Mouse (Mus musculus) hindbrain, embryonic 12.5 days (tissue): ENCODE data around the gene Atp13a2. TPM values are rescaled to one million over a fixed set of nuclear protein-coding genes. Genes with fewer than 3 reads are reported as not detected.

Source experiments
- ATAC-seq: fragments of 200-750 bp; cut with Nextera tagmentation; 2 replicates; pipeline ENCODE4 v1.8.0; 2017; ENCODE audit warnings: moderate TSS enrichment; ENCODE audit not compliant: low FRiP score
- H3K27ac ChIP-seq: fragments of 300-500 bp; sonication (generic); 2 replicates; pipeline ENCODE4 v1.5.1; 2016; ENCODE audit warnings: mild to moderate bottlenecking
- H3K27me3 ChIP-seq: fragments of 300-500 bp; sonication (generic); 2 replicates; pipeline ENCODE4 v1.6.1; 2016; ENCODE audit warnings: mild to moderate bottlenecking
- H3K36me3 ChIP-seq: fragments of 300-500 bp; sonication (generic); 2 replicates; pipeline ENCODE4 v1.6.1; 2016; ENCODE audit warnings: mild to moderate bottlenecking
- H3K4me1 ChIP-seq: fragments of 300-500 bp; sonication (generic); 2 replicates; pipeline ENCODE4 v1.6.1; 2016
- H3K4me2 ChIP-seq: fragments of 300-500 bp; sonication (generic); replicated peaks from 2 replicates; pipeline ENCODE4 v1.6.1; 2016; ENCODE audit warnings: mild to moderate bottlenecking
- H3K4me3 ChIP-seq: fragments of 300-500 bp; sonication (generic); 2 replicates; pipeline ENCODE4 v1.5.1; 2016; ENCODE audit warnings: mild to moderate bottlenecking
- H3K9ac ChIP-seq: fragments of 300-500 bp; sonication (generic); 2 replicates; pipeline ENCODE4 v1.6.1; 2016; ENCODE audit warnings: mild to moderate bottlenecking, moderate library complexity
- H3K9me3 ChIP-seq: fragments of 300-500 bp; sonication (generic); replicated peaks from 2 replicates; pipeline ENCODE4 v1.6.1; 2016; ENCODE audit warnings: mild to moderate bottlenecking
- WGBS: fragments of 180-500 bp; shearing (Covaris S2); methylation state at CpG from one replicate; pipeline ENCODE4 v1.1.7; 2016; 5-methylcytosine and 5-hydroxymethylcytosine counted together
- polyA plus RNA-seq: library from polyadenylated mRNA; unstranded; fragments of >200 nt; fragmentation: Nextera tagmentation; extraction: Ambion mirVana; gene quantifications from 2 replicates; pipeline ENCODE4 v1.2.1, GENCODE M21; 2016

The Atp13a2 gene
- polyA plus RNA-seq, 1 experiment from 2014 or later = 113 TPM

DNA sequence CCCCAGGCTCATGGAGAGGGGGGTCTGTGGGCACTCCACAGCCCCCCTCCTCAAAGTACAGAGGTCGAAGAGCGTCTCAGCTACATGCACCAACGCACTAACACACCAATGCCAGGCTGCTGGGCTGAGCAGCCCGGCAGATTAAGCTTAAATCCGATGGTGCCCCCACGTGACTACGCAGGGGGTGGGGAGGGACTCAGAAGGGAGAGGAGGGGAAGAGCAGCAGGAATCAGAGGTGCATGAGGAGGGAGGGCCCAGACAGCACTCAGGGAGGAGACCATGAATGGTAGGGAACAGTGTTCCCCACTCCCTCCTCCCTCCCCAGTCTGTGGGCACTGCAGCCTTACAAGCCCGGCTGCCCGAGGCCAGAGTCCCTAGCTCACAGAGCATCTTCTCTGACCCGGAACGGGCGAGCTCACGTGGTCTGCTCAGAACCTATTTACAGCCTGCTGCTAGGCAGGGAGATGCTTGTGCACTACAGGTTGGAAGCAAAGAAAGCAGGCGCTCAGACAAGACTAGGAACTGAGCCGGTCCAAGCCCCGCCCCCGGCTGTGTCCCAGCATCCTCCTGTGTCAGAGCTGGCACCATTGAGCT, 67.0 kb downstream of the Atp13a2 start:
- Histone ChIP-seq H3K9ac (peak overlapping the region; percentile 43), H3K4me1 (peaks cover 44% of the 10 kb centered on the region), H3K27me3 (no peaks in the 10 kb centered on the region), H3K4me2 (peak overlapping the region; percentile 43), H3K9me3 (no peaks in the 10 kb centered on the region), H3K27ac (peak overlapping the region; percentile 77), H3K4me3 (peak overlapping the region; percentile 12; the same call in 1 of the 2 replicates), H3K36me3 (peaks cover 20% of the 10 kb centered on the region; the same call in 1 of the 2 replicates)
- 20% methylated on average over 17 of the region's 17 CpGs for WGBS
- peak; percentile 42 for ATAC-seq

Other genes starting within 250 kb of the Atp13a2 start
- gene Padi6, start 244.2 kb upstream of the Atp13a2 start, polyA plus RNA-seq = 0.09 TPM in 1 of 2 replicates, not detected in the other
- gene Padi4, start 212.6 kb upstream of the Atp13a2 start, polyA plus RNA-seq = 0.31 and 0.42 TPM in 2 replicates
- gene Padi3, start 176.2 kb upstream of the Atp13a2 start, polyA plus RNA-seq = 0.06 TPM in 1 of 2 replicates, not detected in the other
- 0.07 and 0.19 TPM in 2 replicates for gene Padi1, start 141.1 kb upstream of the Atp13a2 start, polyA plus RNA-seq
- gene Padi2, start 80.5 kb upstream of the Atp13a2 start, polyA plus RNA-seq = 2.6 and 3.7 TPM in 2 replicates
- 349 and 383 TPM in 2 replicates for gene Sdhb, start 25.7 kb upstream of the Atp13a2 start, polyA plus RNA-seq
- gene Mfap2, start 23.5 kb downstream of the Atp13a2 start, polyA plus RNA-seq = 344 and 345 TPM in 2 replicates
- gene Crocc, start 73.7 kb downstream of the Atp13a2 start, polyA plus RNA-seq = 13.2 and 14.1 TPM in 2 replicates
- 57.6 and 60.7 TPM in 2 replicates for gene Necap2, start 91.5 kb downstream of the Atp13a2 start, polyA plus RNA-seq
- gene Spata21, start 101.5 kb downstream of the Atp13a2 start, polyA plus RNA-seq = 0.13 TPM in 1 of 2 replicates, not detected in the other
- gene Szrd1, start 152.9 kb downstream of the Atp13a2 start, polyA plus RNA-seq = 30.7 and 32.4 TPM in 2 replicates
- gene Fbxo42, start 161.0 kb downstream of the Atp13a2 start, polyA plus RNA-seq = 28.3 and 28.6 TPM in 2 replicates
- 5.8 and 5.9 TPM in 2 replicates for gene Rsg1, start 227.1 kb downstream of the Atp13a2 start, polyA plus RNA-seq